Mouse (Mus musculus): ENCODE measurements around the gene Tceal9. TPM values are rescaled to one million over a fixed set of nuclear protein-coding genes. Genes with fewer than 3 reads are reported as not detected.
A peak's percentile ranks its signal among the peaks of the same experiment; 100 is the strongest.
"Not testable (repeated sequence)": the region's sequence is repeated elsewhere in the genome, so short reads cannot be mapped to it uniquely, and the experiment has no call there.

Gene Tceal9
- polyA plus RNA-seq, 1 experiment from 2014 or later: 520 TPM

DNA sequence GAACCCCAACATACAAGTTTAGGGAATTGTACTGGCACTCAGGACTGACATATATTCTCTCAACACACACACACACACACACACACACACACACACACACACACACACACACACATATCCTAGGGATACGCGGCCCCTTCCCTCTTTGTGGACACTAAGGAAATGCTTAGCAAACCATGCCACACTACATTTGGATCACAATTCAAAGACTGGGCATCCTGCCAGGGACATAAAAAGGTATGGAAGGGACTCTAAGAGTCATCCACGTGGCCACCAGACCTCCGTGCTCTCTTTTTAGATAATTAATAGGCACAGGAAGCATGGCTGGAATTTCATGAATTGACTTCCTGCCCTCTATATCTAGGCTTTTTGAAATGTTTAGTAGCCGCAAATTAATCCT, 17.1 kb upstream of the Tceal9 start:
- Histone ChIP-seq H3K27ac (replicated peaks) (no peak overlapping the region), H3K4me2 (replicated peaks) (no peak overlapping the region), H3K36me3 (no peaks in the 10 kb centered on the region), H3K4me3 (replicated peaks) (no peak overlapping the region), H3K9me3 (replicated peaks) (no peaks in the 10 kb centered on the region), H3K9ac (no peak overlapping the region), H3K27me3 (peaks cover 2% of the 10 kb centered on the region; the same call in 1 of the 2 replicates), H3K4me1 (no peaks in the 10 kb centered on the region)
- ATAC-seq (ENCODE audit: insufficient number of reproducible peaks, low FRiP score, low TSS enrichment, low read depth): no peak
- 41% methylated on average over 5 of the region's 5 CpGs for WGBS

- H3K4me1 ChIP-seq: no peaks in the 10 kb centered on the region
- no peak overlapping the region for H3K9ac ChIP-seq
- 41% methylated on average over 3 of the region's 3 CpGs for WGBS
- H3K4me3 ChIP-seq (replicated peaks): no peak overlapping the region
- H3K9me3 ChIP-seq (replicated peaks): no peaks in the 10 kb centered on the region
- no peak overlapping the region for H3K27ac ChIP-seq (replicated peaks)
- H3K27me3 ChIP-seq: no peaks in the 10 kb centered on the region
- no peak for ATAC-seq (ENCODE audit: insufficient number of reproducible peaks, low FRiP score, low TSS enrichment, low read depth)
- no peak overlapping the region for H3K4me2 ChIP-seq (replicated peaks)
- no peaks in the 10 kb centered on the region for H3K36me3 ChIP-seq
Observed at GRCm38 (mm10) chrX:136238118-136238517, 6.8 kb upstream of the Tceal9 start.

DNA sequence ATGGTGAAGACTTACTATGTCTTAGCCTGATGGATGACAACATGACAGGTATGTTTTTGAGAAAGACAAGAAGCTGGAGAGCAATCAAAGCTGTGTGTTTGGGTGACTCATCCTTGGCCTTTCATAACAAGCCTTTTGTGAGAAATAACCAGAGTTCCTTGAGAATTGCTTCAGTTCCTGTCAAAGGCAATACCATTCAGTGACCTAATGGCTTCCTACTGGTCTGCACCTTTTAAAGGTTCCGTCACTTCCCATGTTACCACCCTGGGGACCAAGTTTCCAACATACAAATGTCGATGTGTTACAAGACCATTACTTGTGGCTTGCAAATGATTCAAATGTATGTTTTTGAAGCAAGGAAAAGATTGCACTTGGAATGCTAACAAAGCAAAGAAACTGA, 1.7 kb upstream of the Tceal9 start:
- no peak for ATAC-seq (ENCODE audit: insufficient number of reproducible peaks, low FRiP score, low TSS enrichment, low read depth)
- WGBS: 78% methylated on average over 2 of the region's 2 CpGs
- Histone ChIP-seq H3K9me3 (replicated peaks) (no peaks in the 10 kb centered on the region), H3K4me1 (no peaks in the 10 kb centered on the region), H3K27ac (replicated peaks) (no peak overlapping the region), H3K27me3 (no peaks in the 10 kb centered on the region), H3K4me2 (replicated peaks) (no peak overlapping the region), H3K36me3 (no peaks in the 10 kb centered on the region), H3K9ac (no peak overlapping the region), H3K4me3 (replicated peaks) (no peak overlapping the region)

GRCm38 (mm10) chrX:136245521-136246071, 717 bp downstream of the Tceal9 start:
- H3K4me2 ChIP-seq (replicated peaks): peak overlapping the region; percentile 36
- no peaks in the 10 kb centered on the region for H3K36me3 ChIP-seq
- no peaks in the 10 kb centered on the region for H3K27me3 ChIP-seq
- peak overlapping the region; percentile 44 for H3K9ac ChIP-seq
- H3K27ac ChIP-seq (replicated peaks): peak overlapping the region; percentile 84
- H3K4me3 ChIP-seq (replicated peaks): peak overlapping the region; percentile 56
- H3K4me1 ChIP-seq: no peaks in the 10 kb centered on the region
- peak; percentile 86 for ATAC-seq (ENCODE audit: insufficient number of reproducible peaks, low FRiP score, low TSS enrichment, low read depth)
- no peaks in the 10 kb centered on the region for H3K9me3 ChIP-seq (replicated peaks)
- WGBS: 14% methylated on average over 15 of the region's 15 CpGs

GRCm38 (mm10) chrX:136248811-136249210, 3.9 kb downstream of the Tceal9 start:
- ATAC-seq (ENCODE audit: insufficient number of reproducible peaks, low FRiP score, low TSS enrichment, low read depth): no peak
- H3K9ac ChIP-seq: no peak overlapping the region
- no peak overlapping the region for H3K27ac ChIP-seq (replicated peaks)
- H3K9me3 ChIP-seq (replicated peaks): no peaks in the 10 kb centered on the region
- 72% methylated on average over 6 of the region's 6 CpGs for WGBS
- no peaks in the 10 kb centered on the region for H3K36me3 ChIP-seq
- H3K27me3 ChIP-seq: no peaks in the 10 kb centered on the region
- no peaks in the 10 kb centered on the region for H3K4me1 ChIP-seq
- no peak overlapping the region for H3K4me2 ChIP-seq (replicated peaks)
- no peak overlapping the region for H3K4me3 ChIP-seq (replicated peaks)

- Histone ChIP-seq H3K27ac (replicated peaks) (no peak overlapping the region), H3K4me1 (no peaks in the 10 kb centered on the region), H3K4me3 (replicated peaks) (no peak overlapping the region), H3K9me3 (replicated peaks) (no peaks in the 10 kb centered on the region), H3K4me2 (replicated peaks) (no peak overlapping the region), H3K36me3 (no peaks in the 10 kb centered on the region), H3K27me3 (no peaks in the 10 kb centered on the region), H3K9ac (no peak overlapping the region)
- WGBS: 76% methylated on average over 7 of the region's 7 CpGs
- no peak for ATAC-seq (ENCODE audit: insufficient number of reproducible peaks, low FRiP score, low TSS enrichment, low read depth)
Observed at GRCm38 (mm10) chrX:136249671-136250070, 4.8 kb downstream of the Tceal9 start.

DNA sequence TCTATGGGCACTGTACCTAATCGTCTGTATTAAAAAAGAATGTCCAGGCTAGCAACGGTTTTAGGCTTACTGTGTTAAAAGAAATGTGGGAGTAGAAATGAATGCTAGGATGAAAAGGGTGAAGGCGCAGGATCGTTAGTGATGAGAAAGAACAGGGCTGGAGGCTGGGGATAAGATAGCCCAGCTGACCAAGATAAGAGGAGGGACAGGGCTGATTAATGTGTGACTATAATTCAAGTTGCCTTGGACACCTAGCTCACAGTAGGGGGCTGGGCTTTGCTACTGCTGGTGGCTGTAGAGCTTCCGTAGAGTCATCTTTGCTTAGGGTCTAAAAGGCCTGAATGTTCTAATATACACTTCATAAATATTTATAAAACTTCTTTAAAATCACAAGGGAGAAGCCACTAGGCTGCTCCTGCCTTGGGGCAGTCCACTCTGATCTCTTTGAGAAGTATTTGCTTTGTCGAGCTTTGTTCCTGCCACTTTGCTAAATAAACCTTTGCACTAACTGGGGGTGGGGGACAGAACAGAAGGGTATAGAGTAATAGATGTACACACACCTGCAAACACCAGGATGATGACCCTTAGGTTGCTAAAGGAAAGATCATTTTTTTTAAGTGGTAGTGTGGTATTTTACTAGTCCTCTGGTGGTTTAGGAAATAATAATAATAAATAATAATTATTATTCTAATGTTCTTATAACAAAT, 7.3 kb downstream of the Tceal9 start:
- Histone ChIP-seq H3K27me3 (no peaks in the 10 kb centered on the region), H3K4me3 (replicated peaks) (no peak overlapping the region), H3K4me2 (replicated peaks) (no peak overlapping the region), H3K36me3 (no peaks in the 10 kb centered on the region), H3K4me1 (no peaks in the 10 kb centered on the region), H3K9me3 (replicated peaks) (no peaks in the 10 kb centered on the region), H3K27ac (replicated peaks) (no peak overlapping the region), H3K9ac (no peak overlapping the region)
- 76% methylated on average over 6 of the region's 6 CpGs for WGBS
- ATAC-seq (ENCODE audit: insufficient number of reproducible peaks, low FRiP score, low TSS enrichment, low read depth): no peak

- H3K27me3 ChIP-seq: peaks cover 3% of the 10 kb centered on the region; the same call in 1 of the 2 replicates
- WGBS: 78% methylated on average over 5 of the region's 5 CpGs
- no peak for ATAC-seq (ENCODE audit: insufficient number of reproducible peaks, low FRiP score, low TSS enrichment, low read depth)
Observed at GRCm38 (mm10) chrX:136267720-136268119, 22.8 kb downstream of the Tceal9 start.

GRCm38 (mm10) chrX:136268173-136268572, 23.3 kb downstream of the Tceal9 start:
- Histone ChIP-seq H3K27me3 (peaks cover under 1% of the 10 kb centered on the region; the same call in 1 of the 2 replicates), H3K36me3 (no peaks in the 10 kb centered on the region), H3K27ac (replicated peaks) (no peak overlapping the region), H3K4me1 (peaks cover 6% of the 10 kb centered on the region; the same call in 1 of the 2 replicates), H3K4me2 (replicated peaks) (no peak overlapping the region), H3K9ac (no peak overlapping the region), H3K4me3 (replicated peaks) (no peak overlapping the region), H3K9me3 (replicated peaks) (no peaks in the 10 kb centered on the region)
- WGBS: 77% methylated on average over 4 of the region's 4 CpGs
- no peak for ATAC-seq (ENCODE audit: insufficient number of reproducible peaks, low FRiP score, low TSS enrichment, low read depth)

More at GRCm38 (mm10) chrX:136267720-136268119, 22.8 kb downstream of the Tceal9 start:
- H3K9me3 ChIP-seq (replicated peaks): no peaks in the 10 kb centered on the region
- H3K9ac ChIP-seq: no peak overlapping the region
- no peak overlapping the region for H3K4me3 ChIP-seq (replicated peaks)
- peaks cover 6% of the 10 kb centered on the region; the same call in 1 of the 2 replicates for H3K4me1 ChIP-seq
- no peak overlapping the region for H3K4me2 ChIP-seq (replicated peaks)
- H3K27ac ChIP-seq (replicated peaks): no peak overlapping the region
- no peaks in the 10 kb centered on the region for H3K36me3 ChIP-seq

- not testable (repeated sequence) for H3K9ac ChIP-seq; H3K9me3 ChIP-seq (replicated peaks); H3K27ac ChIP-seq (replicated peaks); H3K36me3 ChIP-seq; H3K27me3 ChIP-seq; H3K4me1 ChIP-seq
- H3K4me3 ChIP-seq (replicated peaks): peak within 1 kb of the TSS; percentile 45
- ATAC-seq (ENCODE audit: insufficient number of reproducible peaks, low FRiP score, low TSS enrichment, low read depth): peak; percentile 95
- peak within 1 kb of the TSS; percentile 34 for H3K4me2 ChIP-seq (replicated peaks)
- WGBS: 49% methylated on average over 7 of the region's 30 CpGs
Observed at GRCm38 (mm10) chrX:136269743-136270392, 25.0 kb downstream of the Tceal9 start, which contains the start of gene Bex3. Gene Bex3, plus strand, starts transcription at chrX:136270253.

DNA sequence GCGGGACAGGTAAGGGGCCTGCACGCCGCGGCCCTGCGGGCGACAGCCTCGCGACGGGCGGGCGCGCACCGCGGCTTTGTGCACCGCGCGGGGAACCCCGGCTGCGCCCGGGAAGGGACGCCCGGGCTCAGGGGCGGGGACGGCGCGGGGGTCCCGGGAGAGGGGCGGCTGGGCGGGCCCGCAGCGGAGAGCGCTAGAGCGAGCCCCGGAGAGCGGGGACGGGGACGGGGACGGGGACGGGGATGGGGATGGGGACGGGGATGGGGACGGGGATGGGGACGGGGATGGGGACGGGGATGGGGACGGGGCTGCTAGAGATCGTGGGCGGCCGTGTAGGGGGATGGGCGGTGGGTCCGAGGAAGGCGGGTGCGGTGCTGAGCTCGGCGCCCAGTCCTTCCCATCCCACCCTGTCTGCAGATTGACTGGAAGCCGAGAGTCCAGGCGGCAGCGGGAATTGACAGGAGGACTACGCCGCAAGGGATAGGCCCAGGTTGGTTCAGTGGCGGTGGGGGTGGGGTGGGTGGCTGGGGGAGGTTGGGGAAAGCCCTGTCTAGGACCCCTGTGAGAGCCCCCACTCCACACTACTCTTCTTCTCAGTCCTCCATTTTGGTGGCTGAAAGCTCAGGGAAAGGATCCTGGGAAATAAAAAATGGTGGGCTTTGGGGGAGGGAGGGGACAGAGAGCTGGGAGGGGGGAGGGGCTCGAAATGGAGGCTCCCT, 25.7 kb downstream of the Tceal9 start:
- H3K4me1 ChIP-seq; H3K27me3 ChIP-seq; H3K9me3 ChIP-seq (replicated peaks); H3K36me3 ChIP-seq; H3K27ac ChIP-seq (replicated peaks); H3K9ac ChIP-seq: not testable (repeated sequence)
- 9% methylated on average over 4 of the region's 60 CpGs for WGBS
- peak overlapping the region; percentile 34 for H3K4me2 ChIP-seq (replicated peaks)
- ATAC-seq (ENCODE audit: insufficient number of reproducible peaks, low FRiP score, low TSS enrichment, low read depth): 0 out of 2 replicates have a peak, but pooled peaks have one; percentile 35
- H3K4me3 ChIP-seq (replicated peaks): peak overlapping the region; percentile 45

Data from embryonic facial prominence, embryonic 15.5 days (tissue).